Mouse (Mus musculus) erythroblast, embryonic 14.5 days (primary cell): ENCODE results near the gene Elf1.
A peak's percentile ranks its signal among the peaks of the same experiment; 100 is the strongest.

ENCODE experiments used
- GATA1 ChIP-seq: IDR thresholded peaks from 2 replicates; pipeline ENCODE4 v1.6.1; 2012; ENCODE audit warnings: low read length, inconsistent platforms, mixed read lengths
- TAL1 ChIP-seq: IDR thresholded peaks from 3 replicates; pipeline ENCODE4 v1.6.1; 2012; ENCODE audit warnings: low read length, inconsistent platforms, mixed read lengths

DNA sequence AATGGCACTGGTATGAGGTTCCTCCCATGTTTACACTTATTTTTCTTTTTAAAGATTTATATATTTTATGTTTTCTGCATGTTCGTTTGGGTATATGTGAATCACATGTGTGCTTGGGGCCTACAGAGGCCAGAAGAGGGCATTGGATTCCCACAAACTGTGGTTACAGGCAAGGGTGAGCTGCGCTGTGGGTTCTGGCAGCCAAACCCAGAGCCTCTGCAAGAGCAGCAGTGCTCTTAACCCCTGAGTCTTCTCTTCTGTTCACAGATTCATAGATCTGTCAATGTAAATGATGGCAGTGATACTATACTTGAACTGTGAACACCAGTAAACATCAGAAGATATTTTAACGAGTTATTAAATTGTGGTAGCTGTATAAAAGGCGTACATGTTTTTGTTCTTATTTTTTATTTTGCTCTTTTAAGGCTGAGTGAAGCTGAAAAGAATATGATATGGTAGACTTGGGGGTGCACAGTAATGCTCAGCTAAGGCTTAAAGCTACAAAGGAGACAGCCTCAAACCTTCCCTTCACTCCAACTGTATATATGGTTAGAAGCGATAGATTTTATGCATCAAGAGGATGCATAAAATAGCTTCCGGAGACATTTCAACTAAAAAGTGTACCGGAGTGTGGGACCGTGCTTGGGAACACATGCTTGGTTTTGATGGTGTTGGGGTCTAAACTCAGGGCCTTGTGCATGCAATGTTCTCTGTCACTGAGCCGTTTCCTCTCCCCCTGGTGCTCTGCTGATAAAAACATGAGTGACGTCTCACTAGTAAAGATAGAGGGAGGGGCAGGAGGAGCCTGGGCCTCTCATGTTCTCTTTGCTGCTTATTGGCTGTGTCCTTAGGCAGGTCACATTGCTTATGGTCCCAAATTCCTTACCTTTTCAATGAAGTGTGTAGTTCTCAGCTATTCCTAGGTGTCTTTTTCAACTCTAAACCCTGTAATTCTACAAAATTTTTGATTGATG lies 48.9 kb downstream of the Elf1 start:
- TF ChIP-seq TAL1 (peak; percentile 61), GATA1 (peak; percentile 84)
